Mouse (Mus musculus): ENCODE measurements at regions not wholly inside any gene's neighbourhood (a gene's known extent, or its start where the extent isn't known, plus 50 kb on each side); places are given as distances from the start of the nearest gene placed in this dataset.
A peak's percentile ranks its signal among the peaks of the same experiment; 100 is the strongest.

GRCm38 (mm10) chr2:178821552-178821951, 391.2 kb downstream of the Cdh26 start:
- no peak for DNase-seq (ENCODE audit: low read depth, low spot score)

- DNase-seq (ENCODE audit: low read depth, low spot score) = no peak
Measured at GRCm38 (mm10) chr2:178830313-178830712, 400.0 kb downstream of the Cdh26 start.

GRCm38 (mm10) chr2:178834986-178835385, 404.7 kb downstream of the Cdh26 start:
- DNase-seq (ENCODE audit: low read depth, low spot score) = no peak

DNA sequence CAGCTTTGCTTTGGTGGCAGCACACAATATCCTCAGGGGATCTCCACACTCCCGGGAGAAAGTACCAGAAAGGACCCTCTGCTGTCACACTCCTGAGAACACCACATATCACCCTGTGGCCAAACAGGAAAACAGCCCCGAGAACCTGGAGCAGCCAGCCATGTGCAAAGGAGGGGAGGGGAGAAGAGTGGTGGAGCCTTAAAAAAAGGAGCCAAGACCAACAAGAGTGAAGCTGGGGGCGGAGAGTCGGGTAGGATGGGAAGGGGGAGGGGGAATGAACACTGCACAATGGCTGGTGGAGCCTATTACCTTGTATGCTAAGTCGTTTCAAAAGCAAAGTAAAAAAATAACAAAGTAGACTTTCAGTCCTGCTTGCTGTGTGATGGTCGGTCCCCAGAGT, 408.2 kb downstream of the Cdh26 start:
- no peak for DNase-seq (ENCODE audit: low read depth, low spot score)

DNA sequence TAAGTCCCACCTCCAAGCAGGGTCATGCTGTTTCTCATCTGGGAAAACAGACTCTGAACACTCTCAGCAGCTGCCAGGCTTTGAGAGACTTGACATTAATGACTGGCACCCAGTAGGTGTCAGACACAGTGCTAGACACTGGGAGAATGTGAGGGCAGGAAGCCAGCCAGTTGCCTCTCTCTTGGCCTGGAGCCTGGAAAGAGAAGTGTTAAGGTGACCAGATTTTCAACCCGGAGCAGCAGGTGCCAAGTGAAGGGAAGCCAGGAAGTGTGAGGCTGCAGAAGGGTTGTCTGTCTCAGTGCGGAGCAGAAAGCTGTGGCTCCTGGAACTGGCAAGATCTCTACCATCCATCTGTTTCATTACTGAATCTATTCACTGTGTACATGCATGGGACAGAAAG, 410.6 kb downstream of the Cdh26 start:
- DNase-seq (ENCODE audit: low read depth, low spot score) = no peak

GRCm38 (mm10) chr2:178842595-178842994, 412.3 kb downstream of the Cdh26 start:
- DNase-seq (ENCODE audit: low read depth, low spot score) = no peak

GRCm38 (mm10) chr2:178843458-178843857, 413.1 kb downstream of the Cdh26 start:
- no peak for DNase-seq (ENCODE audit: low read depth, low spot score)

DNA sequence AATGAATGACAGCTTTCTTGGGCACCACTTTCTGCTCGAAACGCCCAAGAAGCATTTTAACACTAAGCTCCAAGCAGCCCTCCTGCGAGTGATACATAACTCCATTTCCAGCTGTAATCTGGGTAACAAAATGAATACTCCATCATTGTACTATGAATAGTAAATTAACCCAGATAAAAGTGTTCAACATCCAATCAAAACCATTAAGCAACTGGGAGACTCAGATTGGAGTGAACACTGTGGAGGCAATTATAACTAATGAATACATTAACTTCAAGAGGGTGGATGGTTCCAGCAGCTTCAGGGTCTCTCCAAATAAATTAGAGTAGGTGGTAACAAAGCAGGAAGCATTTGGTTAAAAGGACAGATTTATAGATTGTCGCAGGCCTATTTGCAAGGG, 414.2 kb downstream of the Cdh26 start:
- no peak for DNase-seq (ENCODE audit: low read depth, low spot score)

DNA sequence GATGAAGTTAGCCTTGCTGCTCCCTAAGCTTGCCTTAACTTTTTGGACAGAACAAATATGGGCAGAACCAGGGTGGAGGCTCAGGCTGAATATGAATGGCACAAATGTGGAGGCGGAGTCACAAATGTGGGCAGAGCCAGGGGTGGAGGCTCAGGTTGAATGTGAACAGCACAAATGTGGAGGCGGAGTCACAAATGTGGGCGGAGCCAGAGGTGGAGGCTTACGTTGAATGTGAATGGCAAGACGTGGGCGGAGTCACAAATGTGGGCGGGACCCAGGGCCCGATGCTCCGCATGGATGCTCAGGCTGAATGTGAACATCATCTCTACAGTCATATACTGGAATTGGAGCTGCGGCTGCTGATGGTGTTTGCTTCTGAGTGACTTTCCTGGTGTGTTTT, 420.0 kb downstream of the Cdh26 start:
- DNase-seq (ENCODE audit: low read depth, low spot score) = peak; percentile 82

DNA sequence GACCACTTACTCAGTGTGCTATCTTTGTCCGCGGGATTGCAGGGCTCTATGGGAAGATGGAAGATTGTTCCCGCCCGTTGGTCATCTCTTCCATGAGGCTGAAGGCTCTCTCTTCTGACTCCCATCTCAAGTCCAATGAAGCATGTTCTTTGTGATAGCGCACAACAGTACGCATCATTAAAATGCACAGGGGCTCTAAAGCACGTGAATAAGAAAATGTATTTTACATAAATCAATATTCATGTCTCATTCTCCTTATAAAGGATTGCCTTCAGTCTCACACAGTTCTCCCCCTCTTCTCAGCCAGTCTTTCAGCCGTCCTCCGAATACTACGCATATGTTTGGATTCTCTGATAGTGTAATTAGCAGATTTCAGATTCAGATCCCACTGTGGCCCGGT, 420.4 kb downstream of the Cdh26 start:
- no peak for DNase-seq (ENCODE audit: low read depth, low spot score)

- no peak for DNase-seq (ENCODE audit: low read depth, low spot score)
Measured at GRCm38 (mm10) chr2:178854012-178854411, 423.7 kb downstream of the Cdh26 start.

GRCm38 (mm10) chr2:178854760-178855159, 424.4 kb downstream of the Cdh26 start:
- DNase-seq (ENCODE audit: low read depth, low spot score) = no peak

- DNase-seq (ENCODE audit: low read depth, low spot score) = no peak
Measured at GRCm38 (mm10) chr2:178862620-178863019, 432.3 kb downstream of the Cdh26 start.

DNA sequence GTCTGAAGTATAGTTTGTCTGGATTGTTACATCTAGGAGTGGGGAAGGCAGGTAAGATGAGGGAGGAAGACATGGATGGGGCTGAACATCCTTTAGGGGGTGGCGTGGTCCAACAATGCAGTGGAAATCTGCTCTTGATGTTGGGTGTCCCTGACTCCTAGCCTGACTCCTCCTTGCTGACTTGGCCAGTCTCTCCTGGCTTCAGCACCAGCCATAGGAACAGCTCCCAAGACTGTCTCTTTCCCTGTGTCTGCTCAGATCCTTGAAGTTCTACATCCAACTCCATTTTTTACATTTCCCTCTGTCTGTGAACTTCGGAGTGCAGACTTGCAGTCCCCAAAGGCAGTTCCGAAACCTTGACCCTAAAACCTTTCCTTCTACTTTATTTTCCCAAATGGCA, 436.8 kb downstream of the Cdh26 start:
- peak; percentile 40 for DNase-seq (ENCODE audit: low read depth, low spot score)

GRCm38 (mm10) chr2:178869160-178869559, 438.8 kb downstream of the Cdh26 start:
- DNase-seq (ENCODE audit: low read depth, low spot score) = no peak

GRCm38 (mm10) chr2:178878436-178878835, 448.1 kb downstream of the Cdh26 start:
- DNase-seq (ENCODE audit: low read depth, low spot score) = no peak

- peak; percentile 45 for DNase-seq (ENCODE audit: low read depth, low spot score)
Measured at GRCm38 (mm10) chr2:178885686-178886085, 455.4 kb downstream of the Cdh26 start.

DNA sequence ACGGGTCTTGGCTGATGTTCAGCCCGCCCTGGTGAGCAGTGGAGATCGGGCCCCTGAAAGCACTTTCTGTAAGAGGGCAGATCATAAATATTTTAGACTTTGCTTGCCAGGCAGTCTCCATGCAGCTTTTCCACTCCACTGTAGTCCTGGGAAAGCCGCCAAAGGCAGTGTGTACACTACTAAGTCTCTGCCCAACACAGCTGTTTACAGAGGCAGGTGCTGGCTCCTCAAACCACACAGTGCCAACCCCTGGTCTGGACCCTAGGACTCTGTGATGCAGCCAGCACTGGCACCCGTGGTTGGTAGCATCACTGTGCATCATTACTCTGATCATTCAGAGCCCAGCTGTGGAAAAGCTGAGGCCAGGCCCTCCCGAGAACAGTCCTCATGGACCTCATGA, 458.4 kb downstream of the Cdh26 start:
- DNase-seq (ENCODE audit: low read depth, low spot score) = no peak

GRCm38 (mm10) chr2:178902397-178902796, 472.1 kb downstream of the Cdh26 start:
- DNase-seq (ENCODE audit: low read depth, low spot score) = no peak

DNA sequence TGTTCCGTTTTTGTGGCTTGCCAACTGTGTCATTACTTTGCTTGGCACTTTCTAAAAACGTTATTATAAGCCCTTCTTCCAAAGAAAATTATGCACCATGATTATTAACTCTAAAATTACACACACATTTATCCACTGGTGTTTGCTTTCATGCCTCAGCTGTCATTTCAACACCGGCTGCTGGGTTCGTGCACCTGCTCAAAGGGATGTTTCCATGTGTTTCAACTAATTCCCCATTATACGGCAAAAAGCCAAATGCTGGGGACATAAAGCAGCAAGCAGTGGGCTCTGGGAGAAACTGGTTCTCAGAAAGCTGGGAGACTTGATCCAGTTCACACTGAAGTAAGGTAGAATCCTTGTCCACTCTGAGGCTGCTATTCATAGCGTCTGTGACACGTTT, 479.0 kb downstream of the Cdh26 start:
- no peak for DNase-seq (ENCODE audit: low read depth, low spot score)

DNA sequence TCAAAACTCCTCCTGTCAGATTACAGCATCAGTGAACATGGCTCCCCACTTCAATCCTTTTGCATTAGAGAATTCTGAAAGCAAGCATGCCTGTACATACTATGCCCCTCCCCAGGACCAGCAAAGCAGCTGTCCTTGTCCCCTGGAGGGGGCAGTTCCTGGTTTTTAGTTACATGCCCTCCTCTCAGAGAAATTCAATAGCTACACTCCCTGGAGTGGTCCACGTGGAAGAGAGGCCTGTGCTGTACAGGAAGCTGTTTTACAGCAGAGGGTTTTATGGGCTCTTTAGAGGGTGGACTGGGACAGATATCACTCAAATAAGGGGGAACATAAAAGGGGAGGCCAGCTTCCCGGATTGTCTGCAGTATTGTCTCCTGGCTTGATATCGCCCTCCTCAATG, 481.3 kb downstream of the Cdh26 start:
- no peak for DNase-seq (ENCODE audit: low read depth, low spot score)

DNA sequence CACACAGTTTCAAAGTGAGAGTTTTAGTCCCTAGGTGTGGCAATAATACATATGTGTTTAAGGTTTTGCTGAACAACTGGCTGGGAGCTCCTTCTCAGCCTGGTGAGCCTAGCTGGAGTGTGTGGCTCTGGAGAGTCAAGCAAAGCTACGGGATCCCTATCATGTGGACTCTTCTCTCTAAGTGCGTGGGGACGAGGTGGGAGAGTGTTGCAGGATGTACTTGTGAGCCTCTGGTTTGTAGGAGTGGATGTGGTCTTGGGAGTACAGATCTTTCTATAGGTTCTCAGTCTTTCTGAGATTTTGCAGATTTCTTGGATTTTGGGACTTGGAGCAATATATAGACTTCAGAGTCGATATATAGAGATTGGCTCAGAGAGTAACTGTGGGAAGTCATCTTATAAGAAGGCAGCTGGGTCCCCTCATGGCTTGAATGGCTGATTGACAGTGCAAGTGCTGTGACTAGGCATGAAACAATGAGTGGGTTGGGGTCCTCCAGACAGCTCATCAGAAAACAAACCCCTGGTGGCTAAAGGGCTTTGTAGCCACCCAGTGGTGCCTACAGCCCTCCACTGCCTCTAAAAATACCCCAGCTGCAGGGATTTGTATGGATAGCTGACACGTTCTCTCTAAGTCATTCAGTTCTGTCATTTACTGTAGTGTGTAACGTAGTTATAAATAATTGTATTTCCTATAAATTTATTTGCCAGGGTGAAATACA, 486.1 kb downstream of the Cdh26 start:
- no peak for DNase-seq (ENCODE audit: low read depth, low spot score)

DNA sequence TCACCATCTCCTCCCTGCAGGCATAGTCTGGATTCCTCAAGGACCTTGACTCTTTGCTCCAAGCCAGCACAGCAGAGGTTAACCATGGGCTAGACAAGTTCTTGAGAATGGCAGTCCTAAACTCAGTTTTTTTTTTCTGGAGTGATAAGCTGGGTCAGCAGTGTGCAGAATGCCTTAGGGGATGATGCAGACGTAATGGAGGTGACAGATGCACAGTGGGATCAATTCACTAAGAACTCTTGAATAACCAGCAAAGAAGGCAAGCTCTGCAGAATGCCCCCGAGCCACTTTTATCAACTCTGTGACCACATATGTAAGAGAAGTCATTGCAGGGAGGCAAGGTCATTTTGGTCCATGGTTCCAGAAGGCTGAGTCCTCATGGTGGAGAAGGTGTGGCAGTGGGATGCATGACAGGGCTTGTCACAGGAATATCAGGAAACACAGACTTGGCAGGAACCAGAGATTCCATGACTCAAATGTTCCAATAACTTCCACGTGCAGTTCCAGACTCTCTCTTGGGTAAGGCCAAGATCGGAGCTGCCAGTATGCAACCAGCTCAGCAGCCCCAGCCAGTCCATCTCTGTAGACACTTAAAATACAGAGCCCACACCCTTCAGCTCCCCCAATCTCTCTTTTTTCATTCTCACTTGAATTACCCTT, 494.3 kb downstream of the Cdh26 start:
- no peak for DNase-seq (ENCODE audit: low read depth, low spot score)
